In genomic region chr13:112673899-112674447, GRCm38 (mm10) we compare ENCODE assay signal across 9 mouse cellular contexts. TPM values are rescaled to one million over a fixed set of nuclear protein-coding genes. Genes with fewer than 3 reads are reported as not detected.
A peak's percentile ranks its signal among the peaks of the same experiment; 100 is the strongest.
DNase-seq lines count a peak whose midpoint lies in the region; ATAC-seq and TF ChIP-seq lines count a peak whose summit lies in the region.
"Had no signal": no experiment of that assay in that cellular context is flagged by ENCODE, and none has a peak within 500 bp of the region (broad histone marks: within the 10 kb centered on the region; RNA-seq: fewer than 3 reads in every experiment).

No protein-coding gene starts in this region.

- no peak overlapping the region for H3K27ac ChIP-seq in forebrain, embryonic 13.5 days
- H3K27ac ChIP-seq: macrophage had no signal

- H3K4me1 ChIP-seq in forebrain, embryonic 13.5 days, result no peaks in the 10 kb centered on the region
- no peaks in the 10 kb centered on the region for H3K4me1 ChIP-seq in lung, adult 2 months (ENCODE audit: control insufficient read depth, insufficient read depth, low read length)

- peak; percentile 50 for TF ChIP-seq CTCF in lung, adult 2 months (IDR thresholded peaks at IDR 0.05; ENCODE audit: insufficient read depth, low read length)

- H3K27me3 ChIP-seq in forebrain, embryonic 13.5 days, result no peaks in the 10 kb centered on the region

- TF ChIP-seq POLR2A in lung, adult 2 months (IDR thresholded peaks at IDR 0.05; ENCODE audit: borderline replicate concordance, extremely low read depth, low read depth, low read length), result no peak

- no peak overlapping the region for H3K4me2 ChIP-seq in forebrain, embryonic 13.5 days

- peak; percentile 90 for DNase-seq in MN1 (ENCODE audit: low spot score)
- DNase-seq in heart, postnatal 4 days, result peak; percentile 74
- peak; percentile 32 for DNase-seq in large intestine, adult 2 months (ENCODE audit: low read depth, low spot score)
- peak; percentile 60 for DNase-seq in lung, adult 2 months
- peak; percentile 49 for DNase-seq in ovary, postnatal 14 days (ENCODE audit: low spot score)
- peak; percentile 55 for DNase-seq in thymus, postnatal 4 days

- no peak overlapping the region for H3K4me3 ChIP-seq in forebrain, embryonic 13.5 days
- H3K4me3 ChIP-seq in lung, adult 2 months (replicated peaks; ENCODE audit: extremely low read depth, low read depth, low read length), result no peak overlapping the region

- H3K9me3 ChIP-seq in forebrain, embryonic 13.5 days (replicated peaks), result no peaks in the 10 kb centered on the region; the same call in 1 of the 2 replicates

- no peak overlapping the region for H3K9ac ChIP-seq in forebrain, embryonic 13.5 days

- 10% methylated on average over 9 of the region's 9 CpGs for WGBS in forebrain, embryonic 13.5 days
- WGBS in large intestine, adult 2 months, result 7% methylated on average over 9 of the region's 9 CpGs
- 5% methylated on average over 9 of the region's 9 CpGs for WGBS in lung, adult 2 months

- peak; percentile 86 for ATAC-seq in cerebellum, adult (ENCODE audit: insufficient number of reproducible peaks, low FRiP score, low TSS enrichment)
- peak; percentile 94 for ATAC-seq in forebrain, embryonic 13.5 days

- H3K36me3 ChIP-seq in forebrain, embryonic 13.5 days (ENCODE audit: poor library complexity, severe bottlenecking), result peaks cover 18% of the 10 kb centered on the region

RNA-seq across cellular contexts. Expression of gene Slc38a9, which starts 13.4 kb away (rescaled TPM):
- 25.1 and 26.6 TPM in 2 replicates for polyA plus RNA-seq in forebrain, embryonic 13.5 days (2015; fragmentation: Nextera tagmentation; extraction: Ambion mirVana)
- 10 to 100 TPM; 11.0 to 11.1 TPM for total RNA-seq in heart, postnatal 4 days (2021)
- 2.1 and 5.6 TPM in 2 replicates for polyA plus RNA-seq in large intestine, adult 2 months (2012; rRNA removed)
- 9.3 and 15.3 TPM in 2 replicates for polyA plus RNA-seq in lung, adult 2 months (2012; rRNA removed)

RNA-seq across cellular contexts. Expression of gene Ddx4, which starts 21.7 kb away (rescaled TPM):
- polyA plus RNA-seq in forebrain, embryonic 13.5 days (2015; fragmentation: Nextera tagmentation; extraction: Ambion mirVana), result 0.75 and 0.87 TPM in 2 replicates
- under 1 TPM; 0.29 to 0.33 TPM for total RNA-seq in heart, postnatal 4 days (2021)
- 0.04 TPM in 1 of 2 replicates, not detected in the other for polyA plus RNA-seq in large intestine, adult 2 months (2012; rRNA removed)
- polyA plus RNA-seq in lung, adult 2 months (2012; rRNA removed), result not detected in 2 replicates

Comparison
In these comparisons a context has a peak if more than half of its experiments do, and no peak if none do; other contexts are left out.
1. DNase-seq: peak in every context shown above with its lines; median percentile 90 in MN1; 74 in heart, postnatal 4 days; 60 in lung, adult 2 months; 55 in thymus, postnatal 4 days; 49 in ovary, postnatal 14 days; 32 in large intestine, adult 2 months.